Mouse (Mus musculus) MEL (cell line): ENCODE measurements around the gene Gm37240. TPM values are rescaled to one million over a fixed set of nuclear protein-coding genes. Genes with fewer than 3 reads are reported as not detected.

Experiments
- DNase-seq: peaks from one replicate; pipeline ENCODE4 v3.0.0; 2011; ENCODE audit warnings: low read depth, low spot score
- H3K27ac ChIP-seq: 2 replicates; pipeline ENCODE4 v1.5.1; 2012; ENCODE audit warnings: low read depth, mild to moderate bottlenecking, control low read depth, low read length, moderate library complexity; ENCODE audit not compliant: control insufficient read depth
- H3K27me3 ChIP-seq, 2 experiments: fragments of 150-350 bp in 1 of 2; sonication (generic) in 1 of 2; 2 replicates each; pipeline ENCODE4 v1.6.1; 2012; ENCODE audit warnings: low read length in 2 of 2, mild to moderate bottlenecking in 2 of 2, improper control_type of control experiment in 1 of 2, moderate library complexity in 1 of 2; ENCODE audit not compliant: insufficient read depth in 2 of 2, control insufficient read depth in 1 of 2
- H3K36me3 ChIP-seq, 2 experiments: 2 replicates each; pipeline ENCODE4 v1.6.1; 2012 to 2014; ENCODE audit warnings: low read length in 2 of 2, improper control_type of control experiment in 1 of 2, inconsistent platforms in 1 of 2, mild to moderate bottlenecking in 1 of 2; ENCODE audit not compliant: insufficient read depth in 2 of 2, control insufficient read depth in 1 of 2
- H3K4me1 ChIP-seq, 2 experiments: fragments of 150-350 bp in 1 of 2; sonication (generic) in 1 of 2; 2 replicates each; pipeline ENCODE4 v1.6.1; 2012; ENCODE audit warnings: low read length in 2 of 2, improper control_type of control experiment in 1 of 2, mild to moderate bottlenecking in 1 of 2; ENCODE audit not compliant: insufficient read depth in 2 of 2, control insufficient read depth in 1 of 2
- H3K4me3 ChIP-seq, 2 experiments: fragments of 150-350 bp in 1 of 2; sonication (generic) in 1 of 2; 2 replicates each; pipeline ENCODE4 v1.5.1; 2012; ENCODE audit warnings: low read depth in 2 of 2, low read length in 2 of 2, mild to moderate bottlenecking in 2 of 2, moderate library complexity in 2 of 2, control low read depth in 1 of 2, improper control_type of control experiment in 1 of 2; ENCODE audit not compliant: control insufficient read depth in 1 of 2, insufficient read depth in 1 of 2
- H3K79me2 ChIP-seq: 2 replicates; pipeline ENCODE4 v1.6.1; 2012; ENCODE audit warnings: mild to moderate bottlenecking, low read length, moderate library complexity; ENCODE audit not compliant: control insufficient read depth, poor library complexity, insufficient read depth
- H3K9ac ChIP-seq: 2 replicates; pipeline ENCODE4 v1.6.1; 2012; ENCODE audit warnings: low read depth, mild to moderate bottlenecking, control low read depth, low read length, moderate library complexity; ENCODE audit not compliant: control insufficient read depth, poor library complexity, severe bottlenecking
- H3K9me3 ChIP-seq: fragments of 150-350 bp; sonication (generic); replicated peaks from 2 replicates; pipeline ENCODE4 v1.6.1; 2012; ENCODE audit warnings: mild to moderate bottlenecking, low read length, improper control_type of control experiment, moderate library complexity; ENCODE audit not compliant: insufficient read depth
- BHLHE40 ChIP-seq: IDR thresholded peaks from 2 replicates; pipeline ENCODE4 v1.6.1; 2012; ENCODE audit warnings: low read depth, mild to moderate bottlenecking, inconsistent platforms, low read length, improper control_type of control experiment, borderline replicate concordance
- CTCF ChIP-seq, 3 experiments: IDR thresholded peaks in 2 of 3; conservative IDR thresholded peaks in 1 of 3; 2 replicates each; pipeline ENCODE4 v1.5.1; 2011 to 2012; ENCODE audit warnings: low read length in 3 of 3, low read depth in 2 of 3, mild to moderate bottlenecking in 2 of 3, improper control_type of control experiment in 1 of 3, inconsistent platforms in 1 of 3, mixed read lengths in 1 of 3, moderate library complexity in 1 of 3; ENCODE audit not compliant: control insufficient read depth in 1 of 3, insufficient read depth in 1 of 3, poor library complexity in 1 of 3, severe bottlenecking in 1 of 3
- E2F4 ChIP-seq: IDR thresholded peaks from 2 replicates; pipeline ENCODE4 v1.6.1; 2011; ENCODE audit warnings: low read depth, low read length, improper control_type of control experiment, borderline replicate concordance
- GABPA ChIP-seq: IDR thresholded peaks from 2 replicates; pipeline ENCODE4 v1.6.1; 2012; ENCODE audit warnings: low read depth, mild to moderate bottlenecking, inconsistent platforms, low read length, improper control_type of control experiment, moderate library complexity
- JUND ChIP-seq: IDR thresholded peaks from 2 replicates; pipeline ENCODE4 v1.6.1; 2011; ENCODE audit warnings: low read depth, mild to moderate bottlenecking, improper control_type of control experiment, low read length
- MEF2A ChIP-seq: IDR thresholded peaks from 2 replicates; pipeline ENCODE4 v1.6.1; 2014; ENCODE audit warnings: low read depth, mild to moderate bottlenecking, inconsistent platforms, low read length, improper control_type of control experiment; ENCODE audit not compliant: poor library complexity, insufficient replicate concordance, severe bottlenecking; ENCODE audit errors: extremely low read depth
- NELFE ChIP-seq: IDR thresholded peaks from 2 replicates; pipeline ENCODE4 v1.6.1; 2011; ENCODE audit warnings: low read depth, low read length, improper control_type of control experiment
- NRF1 ChIP-seq: IDR thresholded peaks from 2 replicates; pipeline ENCODE4 v1.6.1; 2014; ENCODE audit warnings: low read depth, mild to moderate bottlenecking, inconsistent platforms, low read length, improper control_type of control experiment, moderate library complexity; ENCODE audit not compliant: poor library complexity, insufficient read depth, severe bottlenecking
- POLR2A ChIP-seq, 2 experiments: IDR thresholded peaks; 2 replicates each; pipeline ENCODE4 v1.6.1; 2011 to 2012; ENCODE audit warnings: low read length in 2 of 2, mild to moderate bottlenecking in 2 of 2, control low read depth in 1 of 2, improper control_type of control experiment in 1 of 2, low read depth in 1 of 2, moderate library complexity in 1 of 2; ENCODE audit not compliant: control insufficient read depth in 1 of 2, insufficient read depth in 1 of 2, poor library complexity in 1 of 2
- POLR2AphosphoS5 ChIP-seq: IDR thresholded peaks from 2 replicates; pipeline ENCODE4 v1.6.1; 2012; ENCODE audit warnings: low read depth, borderline replicate concordance, mild to moderate bottlenecking, inconsistent platforms, low read length, moderate library complexity, mixed read lengths
- RCOR1 ChIP-seq: IDR thresholded peaks from 2 replicates; pipeline ENCODE4 v1.6.1; 2012; ENCODE audit warnings: low read depth, mild to moderate bottlenecking, inconsistent platforms, low read length, improper control_type of control experiment
- SIN3A ChIP-seq: IDR thresholded peaks from 2 replicates; pipeline ENCODE4 v1.6.1; 2012; ENCODE audit warnings: low read length, improper control_type of control experiment, inconsistent platforms
- TAL1 ChIP-seq: IDR thresholded peaks from 2 replicates; pipeline ENCODE4 v1.6.1; 2012; ENCODE audit warnings: mild to moderate bottlenecking, inconsistent platforms, low read length, moderate library complexity, mixed read lengths
- TBP ChIP-seq: IDR thresholded peaks from 2 replicates; pipeline ENCODE4 v1.8.0; 2011; ENCODE audit warnings: low read depth, low read length, improper control_type of control experiment
- TCF12 ChIP-seq: IDR thresholded peaks from 2 replicates; pipeline ENCODE4 v1.6.1; 2014; ENCODE audit warnings: low read depth, mild to moderate bottlenecking, inconsistent platforms, low read length, improper control_type of control experiment, moderate library complexity
- USF1 ChIP-seq: IDR thresholded peaks from 2 replicates; pipeline ENCODE4 v1.6.1; 2014; ENCODE audit warnings: low read depth, mild to moderate bottlenecking, inconsistent platforms, low read length, improper control_type of control experiment, moderate library complexity
- ZKSCAN1 ChIP-seq: IDR thresholded peaks from 2 replicates; pipeline ENCODE4 v1.6.1; 2012; ENCODE audit warnings: low read depth, mild to moderate bottlenecking, inconsistent platforms, low read length, improper control_type of control experiment, moderate library complexity
- polyA plus RNA-seq, 2 experiments: library from polyadenylated mRNA; stranded (reverse) in 1 of 2; unstranded in 1 of 2; fragments of >175 nt in 1 of 2; fragments of >200 nt in 1 of 2; gene quantifications; 2 replicates each; pipeline versions ENCODE4 v1.2.1 to v1.2.4; 2012; ENCODE audit warnings: low replicate concordance in 2 of 2, low read depth in 1 of 2; ENCODE audit not compliant: insufficient read length in 2 of 2, insufficient read depth in 1 of 2, missing spikeins in 1 of 2
- total RNA-seq: library from RNA; depleted of rRNA; stranded (reverse); fragments of 300-350 nt; gene quantifications from 2 replicates; pipeline ENCODE4 v1.2.3, GENCODE M21; 2012

Gm37240 gene
- total and polyA plus RNA-seq, 3 experiments, result 0.04 TPM; not detected in 2

GRCm38 (mm10) chr3:85634389-85635125 is 252.8 kb downstream of the Gm37240 start:
- Histone ChIP-seq H3K9ac (no peak overlapping the region), H3K36me3 (no peaks in the 10 kb centered on the region), H3K9me3 (no peaks in the 10 kb centered on the region), H3K4me3 (no peak overlapping the region), H3K4me1 (no peaks in the 10 kb centered on the region), H3K79me2 (no peaks in the 10 kb centered on the region), H3K27ac (no peak overlapping the region), H3K27me3 (no peaks in the 10 kb centered on the region)
- DNase-seq, result no peak
- no peak for TF ChIP-seq NRF1
- TF ChIP-seq ZKSCAN1, result no peak
- no peak for TF ChIP-seq CTCF (IDR thresholded peaks at IDR 0.05 in 2 of 3, conservative IDR thresholded peaks at IDR 0.05 in 1 of 3; ENCODE audit: control insufficient read depth in 1 of 3, insufficient read depth in 1 of 3, low read depth in 2 of 3, low read length in 3 of 3, poor library complexity in 1 of 3, severe bottlenecking in 1 of 3)
- no peak for TF ChIP-seq JUND
- no peak for TF ChIP-seq USF1
- TF ChIP-seq RCOR1, result no peak
- no peak for TF ChIP-seq MEF2A
- TF ChIP-seq POLR2A (IDR thresholded peaks at IDR 0.05; ENCODE audit: control insufficient read depth in 1 of 2, insufficient read depth in 1 of 2, low read depth in 1 of 2, low read length in 2 of 2, poor library complexity in 1 of 2), result no peak
- no peak for TF ChIP-seq GABPA
- no peak for TF ChIP-seq TBP
- TF ChIP-seq BHLHE40, result no peak
- no peak for TF ChIP-seq E2F4
- no peak for TF ChIP-seq TAL1
- no peak for TF ChIP-seq POLR2AphosphoS5
- TF ChIP-seq NELFE, result no peak
- no peak for TF ChIP-seq SIN3A

- H3K36me3 ChIP-seq, result no peaks in the 10 kb centered on the region
- H3K27me3 ChIP-seq, result no peaks in the 10 kb centered on the region
- TF ChIP-seq E2F4 (no peak), NRF1 (no peak), NELFE (no peak), TCF12 (no peak)
- no peaks in the 10 kb centered on the region for H3K4me1 ChIP-seq
- H3K4me3 ChIP-seq, result no peak overlapping the region
- no peak for DNase-seq
- no peaks in the 10 kb centered on the region for H3K9me3 ChIP-seq
- H3K79me2 ChIP-seq, result no peaks in the 10 kb centered on the region
- no peak overlapping the region for H3K9ac ChIP-seq
- no peak overlapping the region for H3K27ac ChIP-seq
Observed at GRCm38 (mm10) chr3:85633733-85634132, 253.6 kb downstream of the Gm37240 start.
